Mouse (Mus musculus) neutrophil, adult 65 days (primary cell): ENCODE data around the gene Ipo7. TPM values are rescaled to one million over a fixed set of nuclear protein-coding genes. Genes with fewer than 3 reads are reported as not detected.

Experiments used
- total RNA-seq: library from RNA; stranded (reverse); gene quantifications from 2 replicates; pipeline ENCODE4 v1.2.4, GENCODE M21; 2023

Ipo7 gene
- 42.1 and 56.8 TPM in 2 replicates for total RNA-seq

DNA sequence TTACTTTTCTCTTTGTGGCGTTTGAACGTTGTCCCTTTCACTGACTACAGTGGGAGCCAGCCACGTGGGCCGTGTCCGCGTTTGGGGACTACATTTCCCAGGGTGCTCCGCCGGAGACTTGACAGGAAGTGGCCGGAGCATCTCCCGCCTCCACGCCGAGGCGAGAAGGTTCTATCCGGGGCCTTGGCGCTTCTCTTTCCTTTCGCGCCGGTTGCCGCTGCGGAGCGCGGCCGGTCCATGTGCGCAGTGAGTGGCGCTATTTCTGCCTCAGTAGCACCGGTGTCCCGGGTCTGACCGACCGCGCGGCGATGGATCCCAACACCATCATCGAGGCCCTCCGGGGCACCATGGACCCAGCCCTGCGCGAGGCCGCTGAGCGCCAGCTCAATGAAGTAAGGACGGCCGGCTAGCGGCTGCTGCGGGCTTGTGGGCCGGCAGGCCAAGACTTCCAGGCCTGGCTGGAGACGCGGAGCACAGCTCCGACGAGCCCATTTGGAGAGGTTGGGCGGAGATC lies at the start of gene Ipo7:
Gene Ipo7, plus strand, starts transcription at position 158 of the 514 bp plus-strand sequence.

DNA sequence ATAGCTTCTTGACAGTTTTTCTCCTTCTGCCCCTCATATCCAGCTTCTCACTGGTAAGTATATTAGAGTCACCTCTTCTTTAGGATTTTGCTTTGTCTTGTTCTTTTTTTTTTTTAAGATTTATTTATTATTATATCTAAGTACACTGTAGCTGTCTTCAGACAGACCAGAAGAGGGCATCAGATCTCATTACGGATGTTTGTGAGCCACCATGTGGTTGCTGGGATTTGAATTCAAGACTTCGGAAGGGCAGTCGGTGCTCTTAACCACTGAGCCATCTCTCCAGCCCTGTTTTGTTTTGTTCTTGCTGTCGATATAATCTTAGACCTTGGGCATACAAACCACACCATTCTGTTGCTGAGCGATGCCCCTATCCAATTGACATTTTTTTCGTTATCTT lies 31.3 kb upstream of the Ipo7 start, which contains the start of gene Tmem41b:
Gene Tmem41b, minus strand, starts transcription at position 155 of the 400 bp plus-strand sequence.

DNA sequence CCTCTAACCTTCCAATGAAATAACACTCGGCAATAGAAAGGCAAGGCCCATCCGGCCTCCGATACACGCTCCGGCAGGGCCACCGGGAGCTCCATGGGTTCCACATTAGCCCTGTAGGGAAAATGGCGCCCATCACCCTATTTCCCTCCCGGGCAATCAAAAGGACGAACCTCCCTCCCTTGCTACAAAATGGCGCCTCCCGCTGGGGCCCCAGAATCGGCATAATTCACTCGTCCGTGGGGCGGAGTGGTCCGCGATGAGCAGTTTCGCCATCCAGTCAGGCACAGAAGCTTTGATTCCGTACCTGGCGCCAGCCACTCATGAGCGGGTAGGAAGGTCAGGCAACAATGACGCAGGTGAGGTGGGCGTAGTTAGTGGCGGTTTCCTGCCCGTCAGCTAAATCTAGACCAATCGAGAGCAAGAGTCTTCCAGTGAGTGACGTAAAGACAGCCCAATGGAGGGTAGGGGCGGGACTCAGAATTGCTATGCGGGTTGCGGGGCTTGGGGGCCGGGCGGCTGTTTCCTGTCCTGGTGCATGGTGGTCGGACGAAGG lies 43.2 kb downstream of the Ipo7 start, which contains the start of gene Zfp143:
Gene Zfp143, plus strand, starts transcription at position 19 of the 553 bp plus-strand sequence.

Other genes starting within 250 kb of the Ipo7 start
- gene Nrip3, start 236.2 kb upstream of the Ipo7 start, total RNA-seq, result not detected in 2 replicates
- gene Scube2, start 152.6 kb upstream of the Ipo7 start, total RNA-seq, result not detected in 2 replicates
- gene Dennd5a, start 57.8 kb upstream of the Ipo7 start, total RNA-seq, result 261 and 343 TPM in 2 replicates
- gene Tmem41b, start 31.3 kb upstream of the Ipo7 start, total RNA-seq, result 71.6 and 104 TPM in 2 replicates
- gene Zfp143, start 42.9 kb downstream of the Ipo7 start, total RNA-seq, result 17.4 and 19.1 TPM in 2 replicates
- 12.4 and 16.9 TPM in 2 replicates for gene Wee1, start 103.8 kb downstream of the Ipo7 start, total RNA-seq
- 18.7 and 23.3 TPM in 2 replicates for gene Swap70, start 203.4 kb downstream of the Ipo7 start, total RNA-seq